Comparison of ENCODE assay signal across 30 mouse cellular contexts in genomic region chr16:30758041-30758440, GRCm38 (mm10).
DNase-seq lines count a peak whose midpoint lies in the region; ATAC-seq lines count a peak whose summit lies in the region.
"Had no signal": no experiment of that assay in that cellular context is flagged by ENCODE, and none has a peak within 500 bp of the region (broad histone marks: within the 10 kb centered on the region; RNA-seq: fewer than 3 reads in every experiment).

No protein-coding gene starts in this region.

- DNase-seq in forebrain, embryonic 11.5 days (ENCODE audit: low spot score) = peak; percentile 30
- no peak for DNase-seq in forebrain, embryonic 14.5 days (ENCODE audit: low spot score)
- DNase-seq in kidney, adult 11 months = peak; percentile 24
- DNase-seq in kidney, postnatal 10 days = no peak
- peak; percentile 30 to 67 for DNase-seq in kidney, adult 8-10 months
- no peak for DNase-seq in kidney, postnatal 14 days
- DNase-seq in spleen, adult 12 weeks (ENCODE audit: low spot score) = no peak
- DNase-seq: adrenal gland, adult 2 months; adrenal gland, postnatal 14 days; cerebellum, adult 11-12 months; cerebellum, adult 8-10 months; cerebellum, postnatal 10 days; cerebellum, postnatal 36 days; embryo, embryonic 11 days; forebrain, postnatal 0 days; gastrocnemius, adult 2 months; gastrocnemius, postnatal 14 days; heart, adult 18-20 months; heart, postnatal 14 days; heart, postnatal 4 days had no signal

- no peaks in the 10 kb centered on the region; the same call in 1 of the 2 replicates for H3K4me1 ChIP-seq in forebrain, embryonic 11.5 days (replicated peaks; ENCODE audit: control insufficient read depth, insufficient read depth, low read length)
- H3K4me1 ChIP-seq in forebrain, embryonic 14.5 days (ENCODE audit: control insufficient read depth, insufficient read depth, low read length) = no peaks in the 10 kb centered on the region
- H3K4me1 ChIP-seq in brown adipose tissue, adult 24 weeks (ENCODE audit: control insufficient read depth, insufficient read depth, insufficient read length, low read length) = 0 out of 2 replicates have a peak, but pooled peaks cover 3% of the 10 kb centered on the region
- H3K4me1 ChIP-seq: forebrain, embryonic 13.5 days; heart, embryonic 12.5 days; heart, embryonic 15.5 days had no signal

- 84% methylated on average over 6 of the region's 6 CpGs for WGBS in forebrain, embryonic 11.5 days
- WGBS in forebrain, embryonic 14.5 days = 86% methylated on average over 6 of the region's 6 CpGs

- no peaks in the 10 kb centered on the region for H3K9me3 ChIP-seq in forebrain, embryonic 11.5 days (ENCODE audit: control insufficient read depth, low read length)
- H3K9me3 ChIP-seq in forebrain, embryonic 14.5 days (replicated peaks; ENCODE audit: control insufficient read depth, low read length) = no peaks in the 10 kb centered on the region
- H3K9me3 ChIP-seq: embryonic facial prominence, embryonic 10.5 days; embryonic facial prominence, embryonic 13.5 days; forebrain, embryonic 13.5 days; heart, embryonic 12.5 days; heart, embryonic 15.5 days had no signal

- no peaks in the 10 kb centered on the region for H3K27me3 ChIP-seq in forebrain, embryonic 11.5 days (ENCODE audit: control insufficient read depth, insufficient read depth, low read length)
- no peaks in the 10 kb centered on the region for H3K27me3 ChIP-seq in forebrain, embryonic 14.5 days (replicated peaks; ENCODE audit: control insufficient read depth, insufficient read depth, low read length)
- H3K27me3 ChIP-seq: embryonic facial prominence, embryonic 13.5 days; forebrain, embryonic 13.5 days; heart, embryonic 12.5 days; heart, embryonic 15.5 days; Patski had no signal

- no peak overlapping the region for H3K27ac ChIP-seq in forebrain, embryonic 11.5 days (ENCODE audit: low read depth, low read length)
- H3K27ac ChIP-seq in forebrain, embryonic 14.5 days (ENCODE audit: low read depth, low read length) = no peak overlapping the region
- peak overlapping the region; percentile 23; the same call in 1 of the 2 replicates for H3K27ac ChIP-seq in brown adipose tissue, adult 24 weeks (replicated peaks; ENCODE audit: low read depth, low read length)
- H3K27ac ChIP-seq: embryonic facial prominence, embryonic 10.5 days; embryonic facial prominence, embryonic 13.5 days; forebrain, embryonic 13.5 days; gastrocnemius, adult 2 months; heart, embryonic 15.5 days; hindbrain, embryonic 14.5 days; hindbrain, postnatal 0 days had no signal

- no peak overlapping the region for H3K9ac ChIP-seq in forebrain, embryonic 11.5 days (ENCODE audit: low read length)
- no peak overlapping the region for H3K9ac ChIP-seq in forebrain, embryonic 14.5 days (ENCODE audit: low read length)
- H3K9ac ChIP-seq: embryonic facial prominence, embryonic 13.5 days; forebrain, embryonic 13.5 days; forebrain, postnatal 0 days; heart, embryonic 12.5 days; heart, embryonic 15.5 days; hindbrain, embryonic 14.5 days had no signal

- no peak overlapping the region for H3K4me2 ChIP-seq in forebrain, embryonic 11.5 days (ENCODE audit: low read depth, low read length, severe bottlenecking)
- no peak overlapping the region for H3K4me2 ChIP-seq in forebrain, embryonic 14.5 days (ENCODE audit: low read length)
- H3K4me2 ChIP-seq: embryonic facial prominence, embryonic 13.5 days; forebrain, embryonic 13.5 days; heart, embryonic 12.5 days; heart, embryonic 15.5 days; hindbrain, embryonic 14.5 days had no signal

- H3K4me3 ChIP-seq in forebrain, embryonic 11.5 days (ENCODE audit: low read depth, low read length) = no peak overlapping the region
- no peak overlapping the region for H3K4me3 ChIP-seq in forebrain, embryonic 14.5 days (ENCODE audit: low read depth, low read length)
- no peak overlapping the region for H3K4me3 ChIP-seq in brown adipose tissue, adult 24 weeks (ENCODE audit: insufficient read depth, low read depth, low read length)
- H3K4me3 ChIP-seq: embryonic facial prominence, embryonic 10.5 days; embryonic facial prominence, embryonic 13.5 days; erythroblast, embryonic 14.5 days; forebrain, embryonic 13.5 days; gastrocnemius, adult 2 months; heart, embryonic 12.5 days; heart, embryonic 15.5 days had no signal

- H3K36me3 ChIP-seq in forebrain, embryonic 11.5 days (ENCODE audit: control insufficient read depth, insufficient read depth, low read length) = no peaks in the 10 kb centered on the region
- H3K36me3 ChIP-seq in forebrain, embryonic 14.5 days (ENCODE audit: control insufficient read depth, insufficient read depth, low read length) = no peaks in the 10 kb centered on the region
- H3K36me3 ChIP-seq: embryonic facial prominence, embryonic 10.5 days; embryonic facial prominence, embryonic 13.5 days; heart, embryonic 12.5 days; heart, embryonic 15.5 days had no signal

- no peak for ATAC-seq in forebrain, embryonic 11.5 days (replicated peaks; ENCODE audit: low FRiP score)
- ATAC-seq in forebrain, embryonic 14.5 days = no peak
- ATAC-seq: forebrain, embryonic 13.5 days; forebrain, postnatal 0 days; hindbrain, postnatal 0 days; Patski had no signal

Comparison
In these comparisons a context has a peak if more than half of its experiments do, and no peak if none do; other contexts are left out.
1. DNase-seq: peak in forebrain, embryonic 11.5 days (single experiment), kidney, adult 11 months (single experiment) and kidney, adult 8-10 months (2 of 2); none in forebrain, embryonic 14.5 days (single experiment), kidney, postnatal 10 days (single experiment), kidney, postnatal 14 days (single experiment) and spleen, adult 12 weeks (single experiment).